Mouse (Mus musculus): ENCODE measurements around the gene Lhx8. TPM values are rescaled to one million over a fixed set of nuclear protein-coding genes. Genes with fewer than 3 reads are reported as not detected.

Lhx8 gene
- not detected for polyA plus RNA-seq (2014; fragmentation: Illumina TruSeq; extraction: RNeasy Lipid Tissue Mini Kit (QIAGEN cat#74804); ENCODE audit: low read depth, low replicate concordance)

DNA sequence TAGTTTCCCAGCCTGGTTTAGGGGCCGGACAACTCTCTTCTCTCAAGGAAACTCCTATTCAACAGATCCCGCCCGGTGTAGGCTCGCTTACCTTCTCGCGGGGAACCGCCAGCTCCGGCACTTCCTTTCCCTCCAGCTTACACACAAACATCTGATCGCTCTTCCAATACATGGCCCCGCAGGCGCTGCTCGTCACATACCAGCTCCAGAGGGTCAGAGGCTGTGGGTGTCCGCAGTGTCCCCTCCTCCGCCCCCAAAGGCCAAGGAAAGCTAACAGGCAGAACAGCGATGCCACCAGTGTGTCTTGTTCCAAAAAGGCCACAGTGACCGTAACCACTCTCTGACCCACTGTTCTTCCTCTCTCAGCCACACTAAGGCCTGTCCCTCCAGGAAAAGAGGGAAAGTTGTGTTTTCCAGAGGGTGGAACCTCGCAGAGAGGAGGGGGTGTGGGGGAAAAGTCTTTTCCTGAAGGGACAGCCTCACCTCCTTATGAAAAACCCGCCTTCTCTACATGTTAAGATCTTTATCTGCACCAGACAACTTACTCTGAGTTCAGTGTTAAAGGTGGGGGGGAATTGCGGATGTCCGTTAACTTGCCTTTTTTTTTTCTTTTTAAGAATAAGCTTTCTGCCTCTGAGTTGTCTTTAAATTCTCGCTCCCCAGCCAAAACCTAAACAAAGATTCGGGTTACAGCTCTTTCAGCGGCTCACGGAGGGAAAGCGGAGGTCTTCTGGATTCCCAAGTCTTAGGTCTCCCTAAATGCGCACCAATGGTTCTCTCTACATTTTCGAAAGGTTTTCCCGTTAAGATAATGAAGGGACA lies at the start of gene Lhx8:
Gene Lhx8 (minus strand): TSS at position 479 of the 822 bp plus-strand sequence.

Measured in liver, adult 10 weeks (tissue).